In genomic region chr17:24935666-24936065, GRCm38 (mm10) we compare ENCODE assay signal across 8 mouse cellular contexts. TPM values are rescaled to one million over a fixed set of nuclear protein-coding genes. Genes with fewer than 3 reads are reported as not detected.
DNase-seq lines count a peak whose midpoint lies in the region; ATAC-seq and TF ChIP-seq lines count a peak whose summit lies in the region.

No protein-coding gene starts in this region.

- H3K4me3 ChIP-seq in kidney, embryonic 16.5 days (ENCODE audit: low read length): peak overlapping the region; percentile 96
- H3K4me3 ChIP-seq in embryonic facial prominence, embryonic 10.5 days: peak overlapping the region; percentile 94
- H3K4me3 ChIP-seq in hindbrain, postnatal 0 days (ENCODE audit: low read length): peak overlapping the region; percentile 83
- peak overlapping the region; percentile 93 for H3K4me3 ChIP-seq in midbrain, postnatal 0 days (ENCODE audit: low read depth, low read length)

- no peak for ATAC-seq in kidney, embryonic 16.5 days (ENCODE audit: low FRiP score, low TSS enrichment)
- ATAC-seq in hindbrain, postnatal 0 days: no peak
- ATAC-seq in midbrain, postnatal 0 days (ENCODE audit: low FRiP score): no peak

- peaks cover 22% of the 10 kb centered on the region for H3K4me1 ChIP-seq in kidney, embryonic 16.5 days (ENCODE audit: insufficient read depth, low read length)
- H3K4me1 ChIP-seq in embryonic facial prominence, embryonic 10.5 days: peaks cover 16% of the 10 kb centered on the region
- peaks cover 13% of the 10 kb centered on the region for H3K4me1 ChIP-seq in hindbrain, postnatal 0 days (ENCODE audit: insufficient read depth, low read length)
- peaks cover 16% of the 10 kb centered on the region for H3K4me1 ChIP-seq in midbrain, postnatal 0 days (ENCODE audit: insufficient read depth, low read length)

- H3K9ac ChIP-seq in kidney, embryonic 16.5 days (replicated peaks; ENCODE audit: low read length): peak overlapping the region; percentile 86
- H3K9ac ChIP-seq in hindbrain, postnatal 0 days (replicated peaks; ENCODE audit: low read length): peak overlapping the region; percentile 83
- peak overlapping the region; percentile 92 for H3K9ac ChIP-seq in midbrain, postnatal 0 days (replicated peaks; ENCODE audit: low read length, poor library complexity, severe bottlenecking)

- no peak for DNase-seq in kidney, postnatal 4 days
- no peak for DNase-seq in embryonic facial prominence, embryonic 10.5 days (ENCODE audit: low spot score)
- DNase-seq in hindbrain, postnatal 0 days (ENCODE audit: low spot score): no peak
- DNase-seq in midbrain, postnatal 0 days (ENCODE audit: low spot score): no peak
- DNase-seq in ovary, adult 18-20 months (ENCODE audit: low spot score): no peak
- DNase-seq in left cerebral cortex, postnatal 25 days (ENCODE audit: low spot score in 2 of 2): no peak
- DNase-seq in spleen, postnatal 4 days (ENCODE audit: low spot score in 2 of 2): no peak

- H3K9me3 ChIP-seq in kidney, embryonic 16.5 days (ENCODE audit: low read length): no peaks in the 10 kb centered on the region
- H3K9me3 ChIP-seq in embryonic facial prominence, embryonic 10.5 days: no peaks in the 10 kb centered on the region
- H3K9me3 ChIP-seq in hindbrain, postnatal 0 days (ENCODE audit: low read length): no peaks in the 10 kb centered on the region
- H3K9me3 ChIP-seq in midbrain, postnatal 0 days (ENCODE audit: low read length): no peaks in the 10 kb centered on the region

- no peaks in the 10 kb centered on the region for H3K36me3 ChIP-seq in kidney, embryonic 16.5 days (ENCODE audit: insufficient read depth, low read length)
- peaks cover 32% of the 10 kb centered on the region for H3K36me3 ChIP-seq in embryonic facial prominence, embryonic 10.5 days (replicated peaks)
- H3K36me3 ChIP-seq in hindbrain, postnatal 0 days (ENCODE audit: insufficient read depth, low read length): no peaks in the 10 kb centered on the region
- 0 out of 2 replicates have a peak, but pooled peaks cover 2% of the 10 kb centered on the region for H3K36me3 ChIP-seq in midbrain, postnatal 0 days (ENCODE audit: insufficient read depth, low read length)

- TF ChIP-seq CTCF in hindbrain, postnatal 0 days (IDR thresholded peaks at IDR 0.05; ENCODE audit: low read depth): no peak
- TF ChIP-seq CTCF in midbrain, postnatal 0 days (IDR thresholded peaks at IDR 0.05): no peak

- intact Hi-C loops in left cerebral cortex, postnatal 25 days (cut with DNase I): loop anchor here (2.0 kb wide), 1 partner anchor 81 kb away; the partner anchor contains the start of gene Ift140

- no peaks in the 10 kb centered on the region for H3K27me3 ChIP-seq in kidney, embryonic 16.5 days (ENCODE audit: insufficient read depth, low read length)
- no peaks in the 10 kb centered on the region for H3K27me3 ChIP-seq in embryonic facial prominence, embryonic 10.5 days (replicated peaks; ENCODE audit: low read depth, poor library complexity, severe bottlenecking)
- no peaks in the 10 kb centered on the region for H3K27me3 ChIP-seq in hindbrain, postnatal 0 days (ENCODE audit: insufficient read depth, low read length)
- no peaks in the 10 kb centered on the region for H3K27me3 ChIP-seq in midbrain, postnatal 0 days (ENCODE audit: insufficient read depth, low read length)

- peak overlapping the region; percentile 81 for H3K4me2 ChIP-seq in kidney, embryonic 16.5 days (replicated peaks; ENCODE audit: low read depth, low read length)
- peak overlapping the region; percentile 77 for H3K4me2 ChIP-seq in hindbrain, postnatal 0 days (ENCODE audit: low read depth, low read length)
- peak overlapping the region; percentile 79 for H3K4me2 ChIP-seq in midbrain, postnatal 0 days (ENCODE audit: low read depth, low read length, poor library complexity, severe bottlenecking)

- H3K27ac ChIP-seq in kidney, embryonic 16.5 days (ENCODE audit: low read length): no peak overlapping the region
- peak overlapping the region; percentile 90 for H3K27ac ChIP-seq in embryonic facial prominence, embryonic 10.5 days (replicated peaks)
- no peak overlapping the region for H3K27ac ChIP-seq in hindbrain, postnatal 0 days
- no peak overlapping the region for H3K27ac ChIP-seq in midbrain, postnatal 0 days (ENCODE audit: low read depth, low read length)

RNA-seq across cellular contexts. Expression of gene Mapk8ip3, which starts 1.1 kb away (rescaled TPM):
- polyA plus RNA-seq in kidney, embryonic 16.5 days (2015; fragmentation: Nextera tagmentation; extraction: Ambion mirVana): 30.1 and 33.6 TPM in 2 replicates
- polyA plus RNA-seq in embryonic facial prominence, embryonic 10.5 days (2016; fragmentation: Nextera tagmentation; extraction: Ambion mirVana): 40.8 and 40.9 TPM in 2 replicates
- total RNA-seq in hindbrain, postnatal 0 days (2014; rRNA removed): 165 and 177 TPM in 2 replicates
- polyA plus RNA-seq in hindbrain, postnatal 0 days (2015; fragmentation: Nextera tagmentation; extraction: Ambion mirVana): 62.0 and 62.4 TPM in 2 replicates
- 153 and 168 TPM in 2 replicates for total RNA-seq in midbrain, postnatal 0 days (2014; rRNA removed)
- polyA plus RNA-seq in midbrain, postnatal 0 days (2015; fragmentation: Nextera tagmentation; extraction: Ambion mirVana): 70.5 and 72.5 TPM in 2 replicates
- total RNA-seq in left cerebral cortex, postnatal 25 days (2021): 100 to 1,000 TPM; 345 to 372 TPM

RNA-seq across cellular contexts. Expression of gene Jpt2, which starts 24.8 kb away (rescaled TPM):
- polyA plus RNA-seq in kidney, embryonic 16.5 days (2015; fragmentation: Nextera tagmentation; extraction: Ambion mirVana): 197 and 218 TPM in 2 replicates
- polyA plus RNA-seq in embryonic facial prominence, embryonic 10.5 days (2016; fragmentation: Nextera tagmentation; extraction: Ambion mirVana): 386 and 400 TPM in 2 replicates
- total RNA-seq in hindbrain, postnatal 0 days (2014; rRNA removed): 57.0 and 61.2 TPM in 2 replicates
- polyA plus RNA-seq in hindbrain, postnatal 0 days (2015; fragmentation: Nextera tagmentation; extraction: Ambion mirVana): 63.1 and 68.5 TPM in 2 replicates
- 60.7 and 61.0 TPM in 2 replicates for total RNA-seq in midbrain, postnatal 0 days (2014; rRNA removed)
- 64.5 and 66.7 TPM in 2 replicates for polyA plus RNA-seq in midbrain, postnatal 0 days (2015; fragmentation: Nextera tagmentation; extraction: Ambion mirVana)
- total RNA-seq in left cerebral cortex, postnatal 25 days (2021): 1 to 10 TPM; 5.5 to 5.6 TPM

RNA-seq across cellular contexts. Expression of gene Nme3, which starts 39.4 kb away (rescaled TPM):
- 78.1 and 86.1 TPM in 2 replicates for polyA plus RNA-seq in kidney, embryonic 16.5 days (2015; fragmentation: Nextera tagmentation; extraction: Ambion mirVana)
- polyA plus RNA-seq in embryonic facial prominence, embryonic 10.5 days (2016; fragmentation: Nextera tagmentation; extraction: Ambion mirVana): 47.3 and 50.1 TPM in 2 replicates
- total RNA-seq in hindbrain, postnatal 0 days (2014; rRNA removed): 66.1 and 67.0 TPM in 2 replicates
- polyA plus RNA-seq in hindbrain, postnatal 0 days (2015; fragmentation: Nextera tagmentation; extraction: Ambion mirVana): 92.6 and 95.1 TPM in 2 replicates
- 54.4 and 65.3 TPM in 2 replicates for total RNA-seq in midbrain, postnatal 0 days (2014; rRNA removed)
- 98.3 and 105 TPM in 2 replicates for polyA plus RNA-seq in midbrain, postnatal 0 days (2015; fragmentation: Nextera tagmentation; extraction: Ambion mirVana)
- total RNA-seq in left cerebral cortex, postnatal 25 days (2021): 10 to 100 TPM; 47.4 to 47.5 TPM

RNA-seq across cellular contexts. Expression of gene Mrps34, which starts 40.8 kb away (rescaled TPM):
- polyA plus RNA-seq in kidney, embryonic 16.5 days (2015; fragmentation: Nextera tagmentation; extraction: Ambion mirVana): 102 TPM in 2 replicates
- 102 and 105 TPM in 2 replicates for polyA plus RNA-seq in embryonic facial prominence, embryonic 10.5 days (2016; fragmentation: Nextera tagmentation; extraction: Ambion mirVana)
- 37.8 and 58.3 TPM in 2 replicates for total RNA-seq in hindbrain, postnatal 0 days (2014; rRNA removed)
- polyA plus RNA-seq in hindbrain, postnatal 0 days (2015; fragmentation: Nextera tagmentation; extraction: Ambion mirVana): 124 and 136 TPM in 2 replicates
- 43.8 and 46.1 TPM in 2 replicates for total RNA-seq in midbrain, postnatal 0 days (2014; rRNA removed)
- 128 and 131 TPM in 2 replicates for polyA plus RNA-seq in midbrain, postnatal 0 days (2015; fragmentation: Nextera tagmentation; extraction: Ambion mirVana)
- total RNA-seq in left cerebral cortex, postnatal 25 days (2021): 10 to 100 TPM; 64.6 to 69.9 TPM

RNA-seq across cellular contexts. Expression of gene Eme2, which starts 40.8 kb away (rescaled TPM):
- polyA plus RNA-seq in kidney, embryonic 16.5 days (2015; fragmentation: Nextera tagmentation; extraction: Ambion mirVana): 36.5 and 38.5 TPM in 2 replicates
- polyA plus RNA-seq in embryonic facial prominence, embryonic 10.5 days (2016; fragmentation: Nextera tagmentation; extraction: Ambion mirVana): 30.6 and 33.6 TPM in 2 replicates
- 34.9 and 49.5 TPM in 2 replicates for total RNA-seq in hindbrain, postnatal 0 days (2014; rRNA removed)
- polyA plus RNA-seq in hindbrain, postnatal 0 days (2015; fragmentation: Nextera tagmentation; extraction: Ambion mirVana): 21.4 and 24.3 TPM in 2 replicates
- 29.7 and 31.7 TPM in 2 replicates for total RNA-seq in midbrain, postnatal 0 days (2014; rRNA removed)
- polyA plus RNA-seq in midbrain, postnatal 0 days (2015; fragmentation: Nextera tagmentation; extraction: Ambion mirVana): 20.2 and 22.5 TPM in 2 replicates
- 10 to 100 TPM; 52.9 to 59.1 TPM for total RNA-seq in left cerebral cortex, postnatal 25 days (2021)
